Mouse (Mus musculus): Measurements from ENCODE around the gene Adamts12.

- TF ChIP-seq GATA1 (IDR thresholded peaks at IDR 0.05; ENCODE audit: borderline replicate concordance, low read length) (no peak), FLI1 (IDR thresholded peaks at IDR 0.05; ENCODE audit: low read length) (no peak)
Observed at GRCm38 (mm10) chr15:11014931-11015330, 49.7 kb upstream of the Adamts12 start.

All from megakaryocyte, embryonic 14.5 days (primary cell).